Mouse (Mus musculus): ENCODE measurements at regions not wholly inside any gene's neighbourhood (a gene's known extent, or its start where the extent isn't known, plus 50 kb on each side); places are given as distances from the start of the nearest gene placed in this dataset.
A peak's percentile ranks its signal among the peaks of the same experiment; 100 is the strongest.

DNA sequence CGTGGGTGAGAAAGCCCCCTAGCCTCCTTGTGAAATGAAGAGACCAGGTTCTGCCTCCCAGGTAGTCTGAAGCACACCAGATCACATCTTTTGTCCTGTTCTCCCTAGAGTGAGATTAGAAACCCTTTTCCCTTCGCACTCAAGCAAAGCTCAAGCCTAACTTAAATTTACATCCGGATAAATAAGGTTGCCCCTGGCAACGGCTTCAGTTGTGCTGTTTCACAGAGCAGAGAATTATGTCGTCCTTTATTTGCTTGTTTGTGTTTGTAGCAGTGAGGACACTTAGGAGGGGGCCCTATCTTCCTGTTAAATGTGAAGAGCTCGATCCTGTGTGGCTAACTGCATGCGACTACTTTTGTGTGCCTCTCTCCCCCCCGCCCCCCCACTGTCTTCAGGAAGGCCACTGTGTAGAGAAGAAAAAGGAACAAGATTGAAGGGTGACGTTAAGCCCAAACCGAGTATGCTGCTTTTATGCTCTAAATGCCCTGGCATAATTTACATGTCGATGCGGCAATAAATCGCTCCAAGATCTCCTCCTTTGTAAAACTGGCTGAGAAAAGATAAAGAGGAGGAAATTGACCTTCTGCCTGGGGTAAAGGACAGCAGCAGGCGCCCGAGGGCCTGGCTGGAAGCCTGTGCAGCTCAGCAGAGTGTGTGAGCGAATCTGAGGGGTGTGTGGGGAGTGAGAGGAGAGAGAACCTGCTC lies 439.9 kb downstream of the Prdm2 start:
- DNase-seq, result peak; percentile 55 to 61

- DNase-seq, result no peak
These were observed 441.2 kb downstream of the Prdm2 start for GRCm38 (mm10) chr4:142771520-142772150.

DNA sequence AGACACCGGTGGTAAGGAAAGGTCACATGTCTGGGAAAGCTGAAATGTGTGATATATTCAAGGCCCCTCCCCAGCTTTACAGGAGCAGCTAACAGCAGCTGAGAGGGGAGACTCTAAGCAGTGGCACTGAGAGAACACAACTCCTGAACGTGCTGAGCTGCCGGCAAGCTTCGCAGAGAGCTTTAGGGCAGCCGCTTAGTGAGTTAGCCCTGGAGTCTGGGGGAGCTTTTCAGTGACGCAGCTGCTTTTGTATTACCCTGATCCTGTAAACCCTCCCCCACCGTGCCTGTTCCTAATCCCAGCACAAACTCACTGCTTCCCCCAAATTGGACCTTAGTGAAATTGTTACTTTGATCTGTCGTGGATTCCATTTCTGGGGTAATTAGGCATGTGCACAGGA lies 442.6 kb downstream of the Prdm2 start:
- DNase-seq, result no peak

GRCm38 (mm10) chr4:142767665-142768064 lies 445.1 kb downstream of the Prdm2 start:
- DNase-seq, result no peak

GRCm38 (mm10) chr4:142761577-142761976 lies 451.2 kb downstream of the Prdm2 start:
- no peak for DNase-seq

GRCm38 (mm10) chr4:142758102-142758501 lies 454.7 kb downstream of the Prdm2 start:
- DNase-seq, result peak; percentile 13 to 28

GRCm38 (mm10) chr4:142756332-142756731 lies 456.5 kb downstream of the Prdm2 start:
- no peak for DNase-seq

DNA sequence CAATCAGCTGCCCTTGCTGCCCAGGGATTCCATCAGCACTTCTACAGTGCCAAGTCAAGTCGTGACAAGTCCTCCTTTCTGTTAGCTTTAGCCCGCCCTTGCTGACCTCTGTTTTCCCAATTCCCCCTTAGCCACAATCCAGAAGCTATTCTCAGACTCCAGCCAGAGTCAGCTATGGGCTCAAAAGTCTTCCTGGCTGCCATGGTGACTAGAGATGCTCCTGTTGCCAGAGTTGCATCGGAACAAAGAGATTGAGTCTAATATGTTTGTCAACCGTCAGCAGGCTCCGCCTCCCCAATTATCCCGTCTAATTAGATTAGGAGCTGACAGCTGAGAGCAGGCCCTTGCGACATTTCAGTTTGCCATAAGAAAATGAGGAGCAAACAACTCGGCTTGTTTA lies 462.9 kb downstream of the Prdm2 start:
- DNase-seq, result no peak

DNA sequence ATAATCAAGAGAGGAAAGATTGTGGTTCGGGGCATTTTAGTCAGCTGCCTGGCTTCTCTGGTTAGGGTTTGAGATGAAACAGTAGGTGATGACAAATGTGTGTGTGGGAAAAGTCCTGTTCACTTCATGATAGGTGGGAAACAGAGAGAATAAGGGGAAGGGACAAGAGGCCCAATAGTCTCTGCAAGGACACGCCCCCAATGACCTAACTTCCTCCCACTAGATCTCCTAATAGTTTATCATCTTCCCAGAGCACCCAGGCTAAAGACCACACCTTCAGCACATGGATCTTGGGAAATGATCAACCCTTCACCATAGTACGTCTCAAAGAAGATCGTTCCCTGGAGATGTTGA lies 484.3 kb upstream of the Kazn start:
- no peak for DNase-seq

DNA sequence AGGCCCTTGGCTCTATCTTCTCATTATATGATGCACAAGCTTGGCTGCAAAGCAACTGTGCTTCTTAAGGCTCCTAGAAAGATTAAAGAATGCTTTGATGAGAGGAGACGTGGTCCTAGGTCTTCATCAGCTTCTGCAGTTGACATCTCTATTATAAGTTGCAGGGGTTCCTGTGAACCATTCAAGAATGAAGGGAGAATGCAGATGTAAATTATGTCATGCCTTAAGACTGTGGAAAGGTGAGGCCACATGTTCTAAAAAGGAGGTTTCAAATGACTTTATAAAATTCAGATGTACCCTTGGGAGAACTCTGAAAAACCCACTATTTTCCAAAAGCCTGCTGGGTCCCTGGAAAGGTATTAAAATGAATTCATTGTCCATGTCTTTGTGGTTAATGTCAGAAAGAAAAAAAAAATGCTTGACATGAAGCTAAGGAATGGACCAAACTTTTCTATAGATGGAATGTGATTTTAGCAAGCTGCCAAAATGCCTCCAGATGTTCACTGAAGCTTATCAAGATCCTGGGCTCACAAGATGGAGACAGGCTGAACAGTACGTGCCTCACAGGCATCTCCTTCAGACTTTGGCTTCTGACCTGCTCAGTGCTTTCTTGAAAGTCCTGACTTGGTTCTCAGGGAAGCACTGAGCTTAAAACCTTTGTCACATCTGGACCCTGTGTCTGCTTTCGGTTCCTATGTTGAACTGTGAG lies 483.8 kb upstream of the Kazn start:
- DNase-seq, result no peak

GRCm38 (mm10) chr4:142701606-142702005 lies 462.4 kb upstream of the Kazn start:
- no peak for DNase-seq

DNA sequence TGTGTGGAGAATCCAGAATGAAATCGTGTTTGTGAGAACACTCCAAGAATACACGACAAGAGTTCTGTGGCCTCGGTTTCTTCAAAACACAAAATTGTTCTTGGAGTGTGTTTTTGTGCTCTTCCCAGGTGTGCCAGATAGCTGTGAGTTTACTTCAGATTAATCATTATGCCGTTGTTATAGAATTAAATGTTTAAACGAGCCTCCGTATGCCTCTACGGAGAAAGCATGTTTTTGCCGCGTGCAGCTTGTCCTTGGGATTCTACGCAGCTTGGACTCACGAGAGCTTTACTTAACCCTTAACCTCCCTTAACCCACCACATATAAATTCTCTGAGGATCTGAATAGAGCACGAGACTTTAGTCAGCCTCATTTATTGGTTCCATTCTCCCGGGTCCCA lies 455.7 kb upstream of the Kazn start:
- DNase-seq, result no peak

DNA sequence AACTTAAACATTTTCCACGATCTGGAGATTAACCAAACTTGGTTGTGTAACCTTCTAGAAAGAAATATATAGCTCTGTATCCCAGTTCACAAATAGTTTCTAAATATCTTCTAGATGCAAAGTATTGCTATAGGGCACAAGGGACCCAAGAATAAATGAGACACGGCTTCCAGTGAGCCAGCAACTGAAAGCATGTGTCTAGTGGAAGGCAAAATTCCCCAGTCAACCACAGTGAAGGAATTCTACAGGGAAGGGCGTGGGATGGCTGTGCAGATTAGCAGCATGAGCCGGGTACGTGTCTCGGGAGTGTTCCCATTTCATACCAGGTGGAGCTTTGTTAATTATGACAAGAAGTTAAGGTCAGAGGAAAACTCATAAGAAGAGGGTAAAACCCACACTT lies 449.0 kb upstream of the Kazn start:
- no peak for DNase-seq

GRCm38 (mm10) chr4:142677426-142677825 lies 438.2 kb upstream of the Kazn start:
- DNase-seq, result no peak

- DNase-seq, result peak; percentile 60 to 63
These were observed 435.7 kb upstream of the Kazn start for GRCm38 (mm10) chr4:142674641-142675465.

GRCm38 (mm10) chr4:142671872-142672458 lies 432.8 kb upstream of the Kazn start:
- no peak for DNase-seq

- DNase-seq, result no peak
These were observed 425.6 kb upstream of the Kazn start for GRCm38 (mm10) chr4:142664781-142665180.

GRCm38 (mm10) chr4:142658156-142658555 lies 419.0 kb upstream of the Kazn start:
- DNase-seq, result no peak

DNA sequence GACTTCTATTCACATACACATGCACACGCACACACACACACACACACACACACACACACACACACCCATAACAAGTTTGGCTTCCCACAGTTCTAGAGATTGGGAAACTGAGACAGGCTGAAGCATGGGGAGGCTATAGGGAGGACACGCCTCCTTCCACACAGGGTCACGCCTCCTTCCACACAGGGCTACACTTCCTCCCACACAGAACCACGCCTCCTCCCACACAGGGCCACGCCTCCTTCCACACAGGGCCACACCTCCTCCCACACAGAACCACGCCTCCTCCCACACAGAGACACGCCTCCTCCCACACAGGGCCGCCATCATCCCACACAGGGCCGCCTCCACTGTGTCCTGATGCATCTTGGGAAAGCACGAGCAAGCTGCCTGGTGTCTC lies 401.9 kb upstream of the Kazn start:
- no peak for DNase-seq

DNA sequence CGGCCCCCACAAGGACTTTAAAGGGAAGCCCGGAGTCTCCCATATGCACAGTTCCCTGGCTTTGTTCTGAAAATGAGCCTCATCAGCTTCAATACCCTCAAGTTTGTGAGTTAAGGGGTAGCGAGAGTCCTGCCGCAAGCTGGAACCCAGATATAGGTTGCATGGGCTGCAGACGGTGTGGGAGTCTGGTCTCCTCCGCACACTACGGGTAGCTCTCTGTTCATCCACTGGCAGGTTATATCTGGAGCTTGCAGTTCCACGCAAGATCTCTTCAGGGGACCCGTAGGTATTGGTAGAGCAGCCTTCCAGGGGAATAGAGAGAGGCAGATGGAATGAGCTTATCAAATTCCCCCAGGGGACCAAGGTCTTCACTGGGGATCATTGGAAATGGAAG lies 400.1 kb upstream of the Kazn start:
- DNase-seq, result no peak

GRCm38 (mm10) chr4:142638733-142639339 lies 399.6 kb upstream of the Kazn start:
- no peak for DNase-seq

DNA sequence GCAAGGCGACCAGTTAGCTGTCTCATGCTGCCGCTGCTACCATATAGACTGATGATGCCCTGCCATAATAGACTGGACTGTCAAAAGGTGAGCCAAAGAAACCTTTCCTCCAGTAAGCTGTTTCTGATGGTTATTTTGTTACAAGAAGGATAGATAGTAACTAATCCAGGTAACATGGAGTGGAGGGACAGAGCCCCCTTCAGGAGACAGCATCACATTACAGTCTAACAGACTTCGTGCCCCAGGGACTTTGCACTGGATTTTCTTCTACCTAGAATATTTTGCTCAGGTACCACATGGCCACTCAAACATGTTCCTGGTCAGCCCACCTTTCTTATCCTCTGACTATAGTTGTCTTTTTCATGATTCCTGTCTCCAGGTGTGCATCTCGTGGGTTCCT lies 398.9 kb upstream of the Kazn start:
- no peak for DNase-seq

GRCm38 (mm10) chr4:142634398-142634797 lies 395.2 kb upstream of the Kazn start:
- DNase-seq, result no peak

All from cerebellum, adult 18-20 months (tissue).